Mouse (Mus musculus): ENCODE data around the gene Olfr1313. TPM values are rescaled to one million over a fixed set of nuclear protein-coding genes. Genes with fewer than 3 reads are reported as not detected.
"Not testable (repeated sequence)": the region's sequence is repeated elsewhere in the genome, so short reads cannot be mapped to it uniquely, and the experiment has no call there.

Olfr1313 gene
- not detected in 2 replicates for polyA plus RNA-seq (2015; fragmentation: Nextera tagmentation; extraction: Ambion mirVana)

DNA sequence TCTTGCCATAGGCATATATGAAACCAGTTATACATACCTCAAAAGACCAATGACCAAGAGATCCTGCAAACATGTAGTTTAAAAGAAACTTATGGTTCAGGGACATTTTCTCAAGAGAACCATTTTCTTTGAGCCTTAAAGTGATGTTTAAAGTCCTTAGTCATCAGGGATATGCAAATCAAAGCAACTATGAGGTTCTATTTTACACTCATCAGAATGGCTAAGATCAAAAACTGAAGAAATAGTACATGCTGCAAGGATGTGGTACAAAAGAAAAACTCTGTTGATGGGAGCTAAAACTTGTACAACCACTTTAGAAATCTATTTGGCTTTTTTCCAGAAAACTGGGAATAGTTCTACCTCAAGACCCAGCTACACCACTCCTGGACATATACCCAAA, at the start of gene Olfr1313:
Gene Olfr1313 (minus strand): TSS at position 101 of the 400 bp plus-strand sequence.
- H3K27ac ChIP-seq = no peak within 1 kb of the TSS
- ATAC-seq (replicated peaks; ENCODE audit: low FRiP score) = no peak
- no peak within 1 kb of the TSS for H3K4me2 ChIP-seq
- no peaks in the 10 kb centered on the region for H3K9me3 ChIP-seq (replicated peaks)
- H3K9ac ChIP-seq = no peak within 1 kb of the TSS
- no peaks in the 10 kb centered on the region for H3K27me3 ChIP-seq
- H3K36me3 ChIP-seq = no peaks in the 10 kb centered on the region
- no peaks in the 10 kb centered on the region for H3K4me1 ChIP-seq
- no peak within 1 kb of the TSS for H3K4me3 ChIP-seq (replicated peaks)

DNA sequence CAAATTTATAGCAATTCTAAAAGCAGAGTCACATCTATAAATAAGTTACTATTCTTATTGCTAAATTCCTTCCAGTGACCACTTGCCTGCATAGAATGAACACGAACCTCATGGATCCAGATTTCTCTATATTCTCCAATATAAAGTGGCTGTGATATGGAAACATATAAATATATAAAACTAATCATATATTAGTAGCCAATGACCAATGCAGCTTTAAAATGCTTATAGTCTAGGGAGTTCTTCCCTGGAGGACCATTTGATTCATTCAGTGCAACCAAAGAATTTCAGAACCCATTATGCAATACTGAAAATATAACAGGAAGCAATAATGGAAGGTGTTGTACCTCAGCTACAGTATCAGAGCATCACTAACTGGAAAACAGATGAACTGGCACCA, 37.7 kb upstream of the Olfr1313 start, which contains the start of gene Olfr1315-ps1:
Gene Olfr1315-ps1 (minus strand): TSS at position 101 of the 400 bp plus-strand sequence.
- H3K27ac ChIP-seq = no peak within 1 kb of the TSS
- 82% methylated on average over 1 of the region's 1 CpGs for WGBS
- no peak for ATAC-seq (replicated peaks; ENCODE audit: low FRiP score)
- H3K9me3 ChIP-seq (replicated peaks) = no peaks in the 10 kb centered on the region
- no peak within 1 kb of the TSS for H3K4me3 ChIP-seq (replicated peaks)
- H3K4me1 ChIP-seq = no peaks in the 10 kb centered on the region
- H3K36me3 ChIP-seq = no peaks in the 10 kb centered on the region
- no peak within 1 kb of the TSS for H3K4me2 ChIP-seq
- no peaks in the 10 kb centered on the region for H3K27me3 ChIP-seq
- no peak within 1 kb of the TSS for H3K9ac ChIP-seq

GRCm38 (mm10) chr2:112096681-112097080, 19.0 kb upstream of the Olfr1313 start, which contains the start of gene Olfr1314:
TSS of gene Olfr1314 (minus strand) at chr2:112096781.
- Histone ChIP-seq H3K4me3 (replicated peaks) (no peak within 1 kb of the TSS), H3K4me1 (no peaks in the 10 kb centered on the region), H3K36me3 (no peaks in the 10 kb centered on the region), H3K27me3 (no peaks in the 10 kb centered on the region), H3K27ac (no peak within 1 kb of the TSS), H3K9me3 (replicated peaks) (no peaks in the 10 kb centered on the region), H3K9ac (no peak within 1 kb of the TSS), H3K4me2 (no peak within 1 kb of the TSS)
- no peak for ATAC-seq (replicated peaks; ENCODE audit: low FRiP score)

GRCm38 (mm10) chr2:112050138-112050537, 27.5 kb downstream of the Olfr1313 start, which contains the start of gene Olfr1312:
TSS of gene Olfr1312 (minus strand) at chr2:112050238.
- Histone ChIP-seq H3K4me2 (no peak within 1 kb of the TSS), H3K4me1 (no peaks in the 10 kb centered on the region), H3K27ac (no peak within 1 kb of the TSS), H3K27me3 (no peaks in the 10 kb centered on the region), H3K9me3 (replicated peaks) (no peaks in the 10 kb centered on the region), H3K9ac (no peak within 1 kb of the TSS), H3K36me3 (no peaks in the 10 kb centered on the region), H3K4me3 (replicated peaks) (no peak within 1 kb of the TSS)
- ATAC-seq (replicated peaks; ENCODE audit: low FRiP score) = no peak
- 58% methylated on average over 1 of the region's 1 CpGs for WGBS

DNA sequence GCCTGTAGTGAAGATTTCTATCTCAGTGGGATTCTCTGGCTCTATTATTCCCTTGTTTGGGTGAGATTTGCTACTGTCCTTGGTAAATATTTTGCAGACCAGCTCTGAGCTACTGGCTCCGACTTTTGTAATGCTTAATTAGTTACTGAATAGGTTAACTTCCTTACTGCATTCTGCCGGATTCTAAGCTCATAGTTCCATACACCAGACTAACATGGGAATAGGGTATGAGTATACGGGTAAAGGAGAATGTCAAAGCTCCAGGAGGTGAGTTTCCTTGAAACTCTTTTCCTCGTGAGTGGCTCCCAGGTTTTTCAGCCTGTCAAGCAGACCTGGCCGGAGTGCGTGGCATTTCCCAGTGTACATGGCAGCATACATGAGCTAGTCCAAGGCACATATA, 50.7 kb downstream of the Olfr1313 start:
- 55% methylated on average over 6 of the region's 6 CpGs for WGBS
- not testable (repeated sequence) for H3K36me3 ChIP-seq; H3K4me2 ChIP-seq; H3K4me1 ChIP-seq; H3K9me3 ChIP-seq (replicated peaks); H3K27me3 ChIP-seq; H3K27ac ChIP-seq; H3K9ac ChIP-seq; H3K4me3 ChIP-seq (replicated peaks)
- ATAC-seq (replicated peaks; ENCODE audit: low FRiP score) = peak; percentile 79

GRCm38 (mm10) chr2:112024312-112024711, 53.3 kb downstream of the Olfr1313 start, which contains the start of gene Olfr1311:
TSS of gene Olfr1311 (minus strand) at chr2:112024412.
- Histone ChIP-seq H3K4me2 (no peak within 1 kb of the TSS), H3K4me3 (replicated peaks) (no peak within 1 kb of the TSS), H3K9ac (no peak within 1 kb of the TSS), H3K4me1 (no peaks in the 10 kb centered on the region), H3K27me3 (no peaks in the 10 kb centered on the region), H3K9me3 (replicated peaks) (no peaks in the 10 kb centered on the region), H3K36me3 (no peaks in the 10 kb centered on the region), H3K27ac (no peak within 1 kb of the TSS)
- WGBS = 93% methylated on average over 2 of the region's 2 CpGs
- ATAC-seq (replicated peaks; ENCODE audit: low FRiP score) = no peak

Other genes with a start within 250 kb of the Olfr1313 start
- not detected in 2 replicates for gene Olfr1305, start 200.7 kb downstream of the Olfr1313 start, polyA plus RNA-seq (2015; fragmentation: Nextera tagmentation; extraction: Ambion mirVana)
- gene Olfr1306, start 161.6 kb downstream of the Olfr1313 start, polyA plus RNA-seq (2015; fragmentation: Nextera tagmentation; extraction: Ambion mirVana) = not detected in 2 replicates
- not detected in 2 replicates for gene Olfr1307, start 128.4 kb downstream of the Olfr1313 start, polyA plus RNA-seq (2015; fragmentation: Nextera tagmentation; extraction: Ambion mirVana)
- not detected in 2 replicates for gene Olfr1308, start 112.9 kb downstream of the Olfr1313 start, polyA plus RNA-seq (2015; fragmentation: Nextera tagmentation; extraction: Ambion mirVana)
- not detected in 2 replicates for gene Olfr1309, start 87.6 kb downstream of the Olfr1313 start, polyA plus RNA-seq (2015; fragmentation: Nextera tagmentation; extraction: Ambion mirVana)
- not detected in 2 replicates for gene Olfr1310, start 65.1 kb downstream of the Olfr1313 start, polyA plus RNA-seq (2015; fragmentation: Nextera tagmentation; extraction: Ambion mirVana)
- not detected in 2 replicates for gene Olfr1311, start 53.4 kb downstream of the Olfr1313 start, polyA plus RNA-seq (2015; fragmentation: Nextera tagmentation; extraction: Ambion mirVana)
- gene Olfr1312, start 27.6 kb downstream of the Olfr1313 start, polyA plus RNA-seq (2015; fragmentation: Nextera tagmentation; extraction: Ambion mirVana) = not detected in 2 replicates
- gene Olfr1314, start 18.9 kb upstream of the Olfr1313 start, polyA plus RNA-seq (2015; fragmentation: Nextera tagmentation; extraction: Ambion mirVana) = not detected in 2 replicates
- gene Olfr1315-ps1, start 37.6 kb upstream of the Olfr1313 start, polyA plus RNA-seq (2015; fragmentation: Nextera tagmentation; extraction: Ambion mirVana) = not detected in 2 replicates
- not detected in 2 replicates for gene Olfr1316, start 57.1 kb upstream of the Olfr1313 start, polyA plus RNA-seq (2015; fragmentation: Nextera tagmentation; extraction: Ambion mirVana)
- gene Olfr1317, start 62.5 kb upstream of the Olfr1313 start, polyA plus RNA-seq (2015; fragmentation: Nextera tagmentation; extraction: Ambion mirVana) = not detected in 2 replicates
- not detected in 2 replicates for gene Olfr1318, start 76.4 kb upstream of the Olfr1313 start, polyA plus RNA-seq (2015; fragmentation: Nextera tagmentation; extraction: Ambion mirVana)
- 23.1 and 25.7 TPM in 2 replicates for gene Lpcat4, start 161.6 kb upstream of the Olfr1313 start, polyA plus RNA-seq (2015; fragmentation: Nextera tagmentation; extraction: Ambion mirVana)
- 0.08 TPM in 1 of 2 replicates, not detected in the other for gene Nutm1, start 181.4 kb upstream of the Olfr1313 start, polyA plus RNA-seq (2015; fragmentation: Nextera tagmentation; extraction: Ambion mirVana)
- 242 and 259 TPM in 2 replicates for gene Nop10, start 184.1 kb upstream of the Olfr1313 start, polyA plus RNA-seq (2015; fragmentation: Nextera tagmentation; extraction: Ambion mirVana)
- 9.5 and 10.7 TPM in 2 replicates for gene Slc12a6, start 188.0 kb upstream of the Olfr1313 start, polyA plus RNA-seq (2015; fragmentation: Nextera tagmentation; extraction: Ambion mirVana)
- gene Gm21985, start 188.5 kb upstream of the Olfr1313 start, polyA plus RNA-seq (2015; fragmentation: Nextera tagmentation; extraction: Ambion mirVana) = not detected in 2 replicates